Mouse (Mus musculus): ENCODE data around the gene E130218I03Rik. TPM values are rescaled to one million over a fixed set of nuclear protein-coding genes. Genes with fewer than 3 reads are reported as not detected.
"Not testable (repeated sequence)": the region's sequence is repeated elsewhere in the genome, so short reads cannot be mapped to it uniquely, and the experiment has no call there.

E130218I03Rik gene
- total RNA-seq, 2 experiments from 2014 or later: not detected

GRCm38 (mm10) chr4:134254835-134255234 is 11.4 kb downstream of the E130218I03Rik start:
- no peak for TF ChIP-seq CTCF (conservative IDR thresholded peaks at IDR 0.05)
- no peak overlapping the region for H3K4me3 ChIP-seq
- no peak for DNase-seq (ENCODE audit: low spot score in 2 of 2)
- H3K27ac ChIP-seq: no peak overlapping the region

GRCm38 (mm10) chr4:134255854-134256253 is 12.4 kb downstream of the E130218I03Rik start:
- H3K27ac ChIP-seq: no peak overlapping the region
- no peak for DNase-seq (ENCODE audit: low spot score in 2 of 2)
- no peak for TF ChIP-seq CTCF (conservative IDR thresholded peaks at IDR 0.05)
- no peak overlapping the region for H3K4me3 ChIP-seq

- Histone ChIP-seq H3K4me3 (no peak overlapping the region), H3K27ac (no peak overlapping the region)
- no peak for TF ChIP-seq CTCF (conservative IDR thresholded peaks at IDR 0.05)
- no peak for DNase-seq (ENCODE audit: low spot score in 2 of 2)
Observed at GRCm38 (mm10) chr4:134256407-134257197, 13.1 kb downstream of the E130218I03Rik start.

- DNase-seq (ENCODE audit: low spot score in 2 of 2): no peak
- no peak overlapping the region for H3K27ac ChIP-seq
- H3K4me3 ChIP-seq: no peak overlapping the region
- no peak for TF ChIP-seq CTCF (conservative IDR thresholded peaks at IDR 0.05)
Observed at GRCm38 (mm10) chr4:134257198-134258009, 13.9 kb downstream of the E130218I03Rik start.

GRCm38 (mm10) chr4:134258354-134258753 is 14.9 kb downstream of the E130218I03Rik start:
- no peak overlapping the region for H3K4me3 ChIP-seq
- H3K27ac ChIP-seq: no peak overlapping the region
- TF ChIP-seq CTCF (conservative IDR thresholded peaks at IDR 0.05): no peak
- no peak for DNase-seq (ENCODE audit: low spot score in 2 of 2)

- peak; percentile 88 for TF ChIP-seq CTCF (conservative IDR thresholded peaks at IDR 0.05)
- peak in 1 of 2 experiments; percentile 66 for DNase-seq (ENCODE audit: low spot score in 2 of 2)
- H3K27ac ChIP-seq: no peak overlapping the region
- no peak overlapping the region for H3K4me3 ChIP-seq
Observed at GRCm38 (mm10) chr4:134263191-134263590, 19.7 kb downstream of the E130218I03Rik start.

- peak; percentile 17; the same call in 1 of the 2 replicates for TF ChIP-seq CTCF (conservative IDR thresholded peaks at IDR 0.05)
- no peak for DNase-seq (ENCODE audit: low spot score in 2 of 2)
- H3K4me3 ChIP-seq: no peak overlapping the region
- no peak overlapping the region for H3K27ac ChIP-seq
Observed at GRCm38 (mm10) chr4:134265860-134266585, 22.6 kb downstream of the E130218I03Rik start.

GRCm38 (mm10) chr4:134268102-134268655 is 24.7 kb downstream of the E130218I03Rik start:
- no peak for DNase-seq (ENCODE audit: low spot score in 2 of 2)

GRCm38 (mm10) chr4:134269622-134270021 is 26.2 kb downstream of the E130218I03Rik start:
- not testable (repeated sequence) for H3K4me3 ChIP-seq; H3K27ac ChIP-seq; DNase-seq (ENCODE audit: low spot score in 2 of 2)
- TF ChIP-seq CTCF (conservative IDR thresholded peaks at IDR 0.05): peak; percentile 71

More at GRCm38 (mm10) chr4:134268102-134268655, 24.7 kb downstream of the E130218I03Rik start:
- no peak overlapping the region for H3K4me3 ChIP-seq
- TF ChIP-seq CTCF (conservative IDR thresholded peaks at IDR 0.05): peak; percentile 53
- H3K27ac ChIP-seq: no peak overlapping the region

GRCm38 (mm10) chr4:134271979-134272378 is 28.5 kb downstream of the E130218I03Rik start:
- no peak for DNase-seq (ENCODE audit: low spot score in 2 of 2)
- no peak overlapping the region for H3K4me3 ChIP-seq
- TF ChIP-seq CTCF (conservative IDR thresholded peaks at IDR 0.05): no peak

GRCm38 (mm10) chr4:134272731-134273416 is 29.4 kb downstream of the E130218I03Rik start:
- no peak overlapping the region for H3K4me3 ChIP-seq
- no peak for TF ChIP-seq CTCF (conservative IDR thresholded peaks at IDR 0.05)
- no peak overlapping the region for H3K27ac ChIP-seq
- DNase-seq (ENCODE audit: low spot score in 2 of 2): no peak

More at GRCm38 (mm10) chr4:134271979-134272378, 28.5 kb downstream of the E130218I03Rik start:
- H3K27ac ChIP-seq: no peak overlapping the region
